Mouse (Mus musculus) subcutaneous adipose tissue, adult 2 months (tissue): ENCODE measurements around the gene Nkd1. TPM values are rescaled to one million over a fixed set of nuclear protein-coding genes. Genes with fewer than 3 reads are reported as not detected.

Experiments used
- polyA plus RNA-seq: library from polyadenylated mRNA; depleted of rRNA; stranded (reverse); fragments of >200 nt; gene quantifications from 2 replicates; pipeline ENCODE4 v1.2.3, GENCODE M21; 2012; ENCODE audit warnings: low replicate concordance; rRNA removed

Gene Nkd1
- 48.6 and 62.8 TPM in 2 replicates for polyA plus RNA-seq

DNA sequence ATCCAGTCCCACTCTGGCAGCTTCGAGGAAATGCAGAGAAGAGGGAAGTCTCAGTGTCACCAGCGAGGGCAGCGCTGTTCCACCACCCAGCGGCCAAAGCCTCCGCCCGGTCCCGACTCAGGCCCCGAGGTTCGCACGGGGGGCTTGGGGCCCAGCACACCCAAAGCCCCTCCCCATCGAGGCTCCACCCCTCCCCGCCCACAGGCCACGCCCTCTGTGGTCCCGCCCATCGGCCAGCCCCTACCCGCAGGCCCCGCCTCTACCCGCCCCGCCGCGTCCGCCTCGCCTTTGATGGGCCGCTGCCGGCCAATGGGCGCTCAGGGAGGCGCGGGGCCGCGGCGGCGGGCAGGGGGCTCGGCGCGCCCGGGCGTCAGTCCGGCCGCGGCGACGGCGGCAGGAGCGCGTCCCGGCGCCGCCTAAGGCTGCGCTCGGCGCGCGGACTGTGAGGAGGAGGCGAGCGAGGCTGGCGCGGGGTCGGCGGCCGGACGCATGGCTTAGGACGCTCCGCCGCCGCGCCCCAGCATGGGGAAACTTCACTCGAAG, at the start of gene Nkd1:
TSS of gene Nkd1 (plus strand) at position 370 of the 543 bp plus-strand sequence.

DNA sequence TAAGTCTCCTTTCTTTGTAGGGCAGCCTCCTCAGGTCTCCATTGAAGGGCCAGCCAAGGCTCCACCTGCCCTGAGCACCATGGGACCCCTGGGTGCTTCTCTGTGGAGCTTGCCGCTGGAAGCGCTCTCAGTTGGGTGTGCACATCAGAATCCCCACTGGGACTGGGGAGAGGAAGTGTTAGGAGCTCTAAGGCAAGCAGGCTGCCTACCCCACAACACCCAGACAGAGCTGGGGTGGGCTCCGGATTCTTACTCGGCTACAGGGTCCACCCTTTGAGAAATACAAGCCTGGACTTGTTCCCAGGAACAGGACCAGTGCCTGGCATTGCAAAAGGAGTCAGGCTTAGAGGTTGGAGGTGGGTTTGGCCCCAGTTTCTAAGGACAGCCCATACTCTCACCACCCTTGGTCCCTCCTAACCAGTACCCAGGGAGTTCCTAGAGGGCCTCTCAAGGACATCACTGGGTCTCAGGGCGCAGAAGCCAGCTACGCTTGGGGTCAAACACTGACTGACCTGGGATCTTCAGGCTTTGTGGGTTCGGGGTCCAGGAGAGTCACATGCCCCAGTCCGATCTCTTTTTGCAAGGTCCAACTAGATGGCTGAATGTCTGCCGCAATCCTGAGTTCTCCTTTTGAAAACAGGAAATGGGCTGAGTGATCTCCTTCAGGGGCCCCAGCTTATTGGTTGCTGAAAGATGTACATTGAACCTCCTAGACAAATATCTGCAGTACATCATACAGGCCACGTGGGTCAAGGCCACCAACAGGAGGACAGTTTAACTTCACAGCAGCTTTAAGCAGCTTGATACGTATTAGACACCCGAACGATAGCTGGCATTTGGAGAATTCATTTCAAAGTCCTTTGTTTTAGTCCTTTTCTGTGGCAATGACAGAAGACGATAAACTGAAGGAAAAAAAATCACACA, 114.6 kb downstream of the Nkd1 start, which contains the start of gene Snx20:
TSS of gene Snx20 (minus strand) at position 655 of the 924 bp plus-strand sequence.

Other genes starting within 250 kb of the Nkd1 start
- 12.6 and 38.5 TPM in 2 replicates for gene Adcy7, start 249.0 kb upstream of the Nkd1 start, polyA plus RNA-seq
- 28.4 and 32.5 TPM in 2 replicates for gene Brd7, start 159.2 kb upstream of the Nkd1 start, polyA plus RNA-seq
- 3.2 and 7.8 TPM in 2 replicates for gene Snx20, start 114.8 kb downstream of the Nkd1 start, polyA plus RNA-seq
- 1.8 and 2.5 TPM in 2 replicates for gene Nod2, start 126.0 kb downstream of the Nkd1 start, polyA plus RNA-seq
- gene Cyld, start 175.7 kb downstream of the Nkd1 start, polyA plus RNA-seq = 6.3 and 8.7 TPM in 2 replicates